Mouse (Mus musculus) hindbrain, embryonic 14.5 days (tissue): ENCODE results near the gene Saa4. TPM values are rescaled to one million over a fixed set of nuclear protein-coding genes. Genes with fewer than 3 reads are reported as not detected.

Experiments
- ATAC-seq: fragments of 200-750 bp; cut with Nextera tagmentation; 2 replicates; pipeline ENCODE4 v1.8.0; 2017; ENCODE audit warnings: moderate number of reproducible peaks, mild to moderate bottlenecking, moderate TSS enrichment, moderate library complexity; ENCODE audit not compliant: low FRiP score
- DNase-seq: peaks from one replicate; pipeline ENCODE4 v3.0.0-alpha.2; 2015; ENCODE audit warnings: low spot score
- H3K27ac ChIP-seq: fragments of 300-500 bp; sonication (generic); 2 replicates; pipeline ENCODE4 v1.5.1; 2014; ENCODE audit warnings: mild to moderate bottlenecking, moderate library complexity
- H3K27me3 ChIP-seq: fragments of 300-500 bp; sonication (generic); 2 replicates; pipeline ENCODE4 v1.6.1; 2014; ENCODE audit warnings: mild to moderate bottlenecking, low read length, mixed read lengths; ENCODE audit not compliant: control insufficient read depth, insufficient read depth
- H3K36me3 ChIP-seq: fragments of 300-500 bp; sonication (generic); replicated peaks from 2 replicates; pipeline ENCODE4 v1.6.1; 2014; ENCODE audit not compliant: control insufficient read depth, insufficient read depth
- H3K4me1 ChIP-seq: fragments of 300-500 bp; sonication (generic); replicated peaks from 2 replicates; pipeline ENCODE4 v1.6.1; 2014; ENCODE audit warnings: antibody characterized with exemption, low read length, mixed read lengths; ENCODE audit not compliant: control insufficient read depth, insufficient read depth
- H3K4me2 ChIP-seq: fragments of 300-500 bp; sonication (generic); replicated peaks from 2 replicates; pipeline ENCODE4 v1.6.1; 2014; ENCODE audit warnings: mild to moderate bottlenecking, moderate library complexity
- H3K4me3 ChIP-seq: fragments of 300-500 bp; sonication (generic); replicated peaks from 2 replicates; pipeline ENCODE4 v1.5.1; 2014; ENCODE audit warnings: mild to moderate bottlenecking, low read length
- H3K9ac ChIP-seq: fragments of 300-500 bp; sonication (generic); 2 replicates; pipeline ENCODE4 v1.6.1; 2014
- H3K9me3 ChIP-seq: fragments of 300-500 bp; sonication (generic); 2 replicates; pipeline ENCODE4 v1.6.1; 2016; ENCODE audit warnings: low read length; ENCODE audit not compliant: control insufficient read depth
- WGBS: fragments of 180-500 bp; shearing (Covaris S2); extraction: QIAGEN DNeasy Blood & Tissue Kit; methylation state at CpG from one replicate; pipeline ENCODE4 v1.1.7; 2014; 5-methylcytosine and 5-hydroxymethylcytosine counted together
- polyA plus RNA-seq: library from polyadenylated mRNA; unstranded; fragments of >200 nt; fragmentation: Nextera tagmentation; extraction: Ambion mirVana; gene quantifications from 2 replicates; pipeline ENCODE4 v1.2.1, GENCODE M21; 2014

Saa4 gene
- not detected in 2 replicates for polyA plus RNA-seq

GRCm38 (mm10) chr7:46732458-46732857 is at the start of gene Saa4:
TSS of gene Saa4 (minus strand) at chr7:46732603.
- Histone ChIP-seq H3K4me2 (no peak within 1 kb of the TSS), H3K9ac (no peak within 1 kb of the TSS), H3K27me3 (no peaks in the 10 kb centered on the region), H3K9me3 (no peaks in the 10 kb centered on the region), H3K4me1 (no peaks in the 10 kb centered on the region), H3K4me3 (no peak within 1 kb of the TSS), H3K36me3 (no peaks in the 10 kb centered on the region), H3K27ac (no peak within 1 kb of the TSS)
- WGBS: 84% methylated on average over 4 of the region's 4 CpGs
- ATAC-seq: no peak
- no peak for DNase-seq

- peak; percentile 80 for DNase-seq
- Histone ChIP-seq H3K9ac (no peak overlapping the region), H3K27ac (no peak overlapping the region), H3K4me2 (no peak overlapping the region), H3K36me3 (peaks cover 91% of the 10 kb centered on the region), H3K27me3 (no peaks in the 10 kb centered on the region), H3K4me1 (no peaks in the 10 kb centered on the region), H3K9me3 (no peaks in the 10 kb centered on the region), H3K4me3 (no peak overlapping the region)
- no peak for ATAC-seq
- 65% methylated on average over 4 of the region's 4 CpGs for WGBS
Observed at GRCm38 (mm10) chr7:46770706-46771105, 38.3 kb upstream of the Saa4 start.

- Histone ChIP-seq H3K4me2 (no peak overlapping the region), H3K27me3 (no peaks in the 10 kb centered on the region), H3K4me3 (no peak overlapping the region), H3K9me3 (no peaks in the 10 kb centered on the region), H3K27ac (no peak overlapping the region), H3K4me1 (no peaks in the 10 kb centered on the region), H3K36me3 (peaks cover 91% of the 10 kb centered on the region), H3K9ac (no peak overlapping the region)
- no peak for ATAC-seq
- DNase-seq: no peak
- 95% methylated on average over 7 of the region's 7 CpGs for WGBS
Observed at GRCm38 (mm10) chr7:46768451-46768850, 36.0 kb upstream of the Saa4 start.

- DNase-seq (no peak), ATAC-seq (no peak)
- Histone ChIP-seq H3K9me3 (no peaks in the 10 kb centered on the region), H3K4me1 (no peaks in the 10 kb centered on the region), H3K27ac (no peak overlapping the region), H3K9ac (no peak overlapping the region), H3K36me3 (peaks cover 91% of the 10 kb centered on the region), H3K27me3 (no peaks in the 10 kb centered on the region), H3K4me2 (no peak overlapping the region), H3K4me3 (no peak overlapping the region)
Observed at GRCm38 (mm10) chr7:46767371-46767770, 35.0 kb upstream of the Saa4 start.

GRCm38 (mm10) chr7:46764672-46765071 is 32.3 kb upstream of the Saa4 start:
- H3K4me1 ChIP-seq: no peaks in the 10 kb centered on the region
- H3K4me2 ChIP-seq: no peak overlapping the region
- H3K36me3 ChIP-seq: peaks cover 99% of the 10 kb centered on the region
- no peak for ATAC-seq
- no peaks in the 10 kb centered on the region for H3K9me3 ChIP-seq
- DNase-seq: no peak
- whole genome bisulfite sequencing: 75% methylated on average over 8 of the region's 8 CpGs
- no peak overlapping the region for H3K27ac ChIP-seq
- H3K9ac ChIP-seq: no peak overlapping the region
- no peak overlapping the region for H3K4me3 ChIP-seq
- no peaks in the 10 kb centered on the region for H3K27me3 ChIP-seq

GRCm38 (mm10) chr7:46762601-46763000 is 30.2 kb upstream of the Saa4 start:
- Histone ChIP-seq H3K4me3 (no peak overlapping the region), H3K9ac (no peak overlapping the region), H3K9me3 (no peaks in the 10 kb centered on the region), H3K36me3 (peaks cover 90% of the 10 kb centered on the region), H3K4me2 (no peak overlapping the region), H3K27ac (no peak overlapping the region), H3K4me1 (no peaks in the 10 kb centered on the region), H3K27me3 (no peaks in the 10 kb centered on the region)
- 91% methylated on average over 5 of the region's 5 CpGs for WGBS
- ATAC-seq: no peak
- DNase-seq: no peak

GRCm38 (mm10) chr7:46761049-46761795 is 28.8 kb upstream of the Saa4 start:
- Histone ChIP-seq H3K4me1 (no peaks in the 10 kb centered on the region), H3K27ac (no peak overlapping the region), H3K27me3 (no peaks in the 10 kb centered on the region), H3K4me3 (no peak overlapping the region), H3K4me2 (no peak overlapping the region), H3K36me3 (peaks cover 77% of the 10 kb centered on the region), H3K9ac (no peak overlapping the region), H3K9me3 (no peaks in the 10 kb centered on the region)
- ATAC-seq: no peak
- no peak for DNase-seq
- 82% methylated on average over 11 of the region's 11 CpGs for WGBS

GRCm38 (mm10) chr7:46751490-46751889 is 19.1 kb upstream of the Saa4 start, which contains the start of gene Saa2:
TSS of gene Saa2 (plus strand) at chr7:46751790.
- no peak for ATAC-seq
- 85% methylated on average over 2 of the region's 3 CpGs for WGBS

GRCm38 (mm10) chr7:46748459-46748858 is 16.1 kb upstream of the Saa4 start:
- DNase-seq: no peak
- no peak overlapping the region for H3K4me3 ChIP-seq

More at GRCm38 (mm10) chr7:46751490-46751889, 19.1 kb upstream of the Saa4 start, which contains the start of gene Saa2:
- no peaks in the 10 kb centered on the region for H3K4me1 ChIP-seq
- no peaks in the 10 kb centered on the region for H3K27me3 ChIP-seq
- no peak within 1 kb of the TSS for H3K9ac ChIP-seq
- no peak within 1 kb of the TSS for H3K4me2 ChIP-seq
- no peak within 1 kb of the TSS for H3K27ac ChIP-seq
- no peak within 1 kb of the TSS for H3K4me3 ChIP-seq
- no peak for DNase-seq
- H3K36me3 ChIP-seq: no peaks in the 10 kb centered on the region
- no peaks in the 10 kb centered on the region for H3K9me3 ChIP-seq

More at GRCm38 (mm10) chr7:46748459-46748858, 16.1 kb upstream of the Saa4 start:
- H3K27me3 ChIP-seq: no peaks in the 10 kb centered on the region
- no peak overlapping the region for H3K27ac ChIP-seq
- H3K4me1 ChIP-seq: no peaks in the 10 kb centered on the region
- H3K36me3 ChIP-seq: no peaks in the 10 kb centered on the region
- H3K4me2 ChIP-seq: no peak overlapping the region
- no peak overlapping the region for H3K9ac ChIP-seq
- no peaks in the 10 kb centered on the region for H3K9me3 ChIP-seq
- 21% methylated on average over 3 of the region's 3 CpGs for WGBS
- no peak for ATAC-seq
